Mouse (Mus musculus): ENCODE measurements around the gene Foxf1. TPM values are rescaled to one million over a fixed set of nuclear protein-coding genes. Genes with fewer than 3 reads are reported as not detected.

Foxf1 gene
- polyA plus RNA-seq, 1 experiment from 2014 or later = 1.2 TPM

GRCm38 (mm10) chr8:121118634-121119420 is 34.6 kb downstream of the Foxf1 start:
- no peak for ATAC-seq (ENCODE audit: low read depth)
- H3K27me3 ChIP-seq = peaks cover 100% of the 10 kb centered on the region
- no peaks in the 10 kb centered on the region for H3K36me3 ChIP-seq
- 2% methylated on average over 18 of the region's 18 CpGs for WGBS
- no peak overlapping the region for H3K27ac ChIP-seq (replicated peaks)
- peak overlapping the region; percentile 36 for H3K4me2 ChIP-seq
- peaks cover 18% of the 10 kb centered on the region for H3K4me1 ChIP-seq (replicated peaks)
- H3K9me3 ChIP-seq = no peaks in the 10 kb centered on the region
- peak overlapping the region; percentile 41 for H3K4me3 ChIP-seq
- peak overlapping the region; percentile 56; the same call in 1 of the 2 replicates for H3K9ac ChIP-seq

- H3K9ac ChIP-seq = peak overlapping the region; percentile 56
- peaks cover 100% of the 10 kb centered on the region for H3K27me3 ChIP-seq
- no peaks in the 10 kb centered on the region for H3K36me3 ChIP-seq
- no peak for ATAC-seq (ENCODE audit: low read depth)
- peaks cover 23% of the 10 kb centered on the region for H3K4me1 ChIP-seq (replicated peaks)
- 3% methylated on average over 12 of the region's 12 CpGs for WGBS
- peak overlapping the region; percentile 41 for H3K4me3 ChIP-seq
- H3K27ac ChIP-seq (replicated peaks) = no peak overlapping the region
- H3K9me3 ChIP-seq = no peaks in the 10 kb centered on the region
- peak overlapping the region; percentile 36 for H3K4me2 ChIP-seq
Measured at GRCm38 (mm10) chr8:121119635-121120455, 35.7 kb downstream of the Foxf1 start.

GRCm38 (mm10) chr8:121120456-121121419 is 36.6 kb downstream of the Foxf1 start:
- H3K4me1 ChIP-seq (replicated peaks) = peaks cover 29% of the 10 kb centered on the region
- WGBS = 5% methylated on average over 17 of the region's 17 CpGs
- no peak for ATAC-seq (ENCODE audit: low read depth)
- H3K27me3 ChIP-seq = peaks cover 100% of the 10 kb centered on the region
- no peaks in the 10 kb centered on the region for H3K36me3 ChIP-seq
- peak overlapping the region; percentile 56 for H3K9ac ChIP-seq
- H3K27ac ChIP-seq (replicated peaks) = no peak overlapping the region
- no peaks in the 10 kb centered on the region for H3K9me3 ChIP-seq
- H3K4me2 ChIP-seq = peak overlapping the region; percentile 36
- peak overlapping the region; percentile 41 for H3K4me3 ChIP-seq

GRCm38 (mm10) chr8:121121704-121122103 is 37.5 kb downstream of the Foxf1 start:
- H3K9ac ChIP-seq = no peak overlapping the region
- H3K36me3 ChIP-seq = no peaks in the 10 kb centered on the region
- no peaks in the 10 kb centered on the region for H3K9me3 ChIP-seq
- no peak overlapping the region for H3K4me3 ChIP-seq
- peaks cover 100% of the 10 kb centered on the region for H3K27me3 ChIP-seq
- 4% methylated on average over 8 of the region's 8 CpGs for WGBS
- peak overlapping the region; percentile 36 for H3K4me2 ChIP-seq
- peaks cover 25% of the 10 kb centered on the region for H3K4me1 ChIP-seq (replicated peaks)
- no peak overlapping the region for H3K27ac ChIP-seq (replicated peaks)
- no peak for ATAC-seq (ENCODE audit: low read depth)

- Histone ChIP-seq H3K27ac (replicated peaks) (no peak overlapping the region), H3K9ac (no peak overlapping the region), H3K4me3 (no peak overlapping the region), H3K4me1 (replicated peaks) (peaks cover 18% of the 10 kb centered on the region), H3K27me3 (peaks cover 100% of the 10 kb centered on the region), H3K9me3 (no peaks in the 10 kb centered on the region), H3K4me2 (peak overlapping the region; percentile 36; the same call in 1 of the 2 replicates), H3K36me3 (no peaks in the 10 kb centered on the region)
- WGBS = 9% methylated on average over 7 of the region's 7 CpGs
- no peak for ATAC-seq (ENCODE audit: low read depth)
Measured at GRCm38 (mm10) chr8:121122368-121122767, 38.2 kb downstream of the Foxf1 start.

GRCm38 (mm10) chr8:121123113-121123512 is 38.9 kb downstream of the Foxf1 start:
- no peaks in the 10 kb centered on the region for H3K9me3 ChIP-seq
- no peak for ATAC-seq (ENCODE audit: low read depth)
- peaks cover 19% of the 10 kb centered on the region for H3K4me1 ChIP-seq (replicated peaks)
- H3K9ac ChIP-seq = no peak overlapping the region
- H3K4me3 ChIP-seq = no peak overlapping the region
- 15% methylated on average over 2 of the region's 2 CpGs for WGBS
- H3K36me3 ChIP-seq = no peaks in the 10 kb centered on the region
- H3K27ac ChIP-seq (replicated peaks) = no peak overlapping the region
- H3K27me3 ChIP-seq = peaks cover 100% of the 10 kb centered on the region
- H3K4me2 ChIP-seq = no peak overlapping the region

GRCm38 (mm10) chr8:121124547-121125239 is 40.5 kb downstream of the Foxf1 start:
- no peak overlapping the region for H3K9ac ChIP-seq
- ATAC-seq (ENCODE audit: low read depth) = 0 out of 2 replicates have a peak, but pooled peaks have one; percentile 22
- H3K9me3 ChIP-seq = no peaks in the 10 kb centered on the region
- WGBS = 1% methylated on average over 17 of the region's 17 CpGs
- H3K27me3 ChIP-seq = peaks cover 100% of the 10 kb centered on the region
- H3K4me2 ChIP-seq = peak overlapping the region; percentile 48
- H3K4me1 ChIP-seq (replicated peaks) = peaks cover 30% of the 10 kb centered on the region
- no peaks in the 10 kb centered on the region for H3K36me3 ChIP-seq
- H3K27ac ChIP-seq (replicated peaks) = 0 out of 2 replicates have a peak overlapping the region, but pooled peaks have one; percentile 23
- no peak overlapping the region for H3K4me3 ChIP-seq

GRCm38 (mm10) chr8:121125311-121125876 is 41.2 kb downstream of the Foxf1 start:
- under 1% methylated on average over 36 of the region's 36 CpGs for WGBS
- Histone ChIP-seq H3K9ac (no peak overlapping the region), H3K4me2 (peak overlapping the region; percentile 48), H3K27me3 (peaks cover 100% of the 10 kb centered on the region), H3K9me3 (no peaks in the 10 kb centered on the region), H3K36me3 (no peaks in the 10 kb centered on the region), H3K4me1 (replicated peaks) (peaks cover 30% of the 10 kb centered on the region), H3K27ac (replicated peaks) (peak overlapping the region; percentile 23; the same call in 1 of the 2 replicates), H3K4me3 (peak overlapping the region; percentile 22)
- 0 out of 2 replicates have a peak, but pooled peaks have one; percentile 68 for ATAC-seq (ENCODE audit: low read depth)

GRCm38 (mm10) chr8:121126191-121126590 is 42.0 kb downstream of the Foxf1 start:
- ATAC-seq (ENCODE audit: low read depth) = no peak
- WGBS = 4% methylated on average over 6 of the region's 6 CpGs
- no peak overlapping the region; the same call in 1 of the 2 replicates for H3K4me3 ChIP-seq
- H3K27ac ChIP-seq (replicated peaks) = no peak overlapping the region
- H3K9me3 ChIP-seq = no peaks in the 10 kb centered on the region
- H3K4me1 ChIP-seq (replicated peaks) = peaks cover 30% of the 10 kb centered on the region
- peaks cover 100% of the 10 kb centered on the region for H3K27me3 ChIP-seq
- peak overlapping the region; percentile 48 for H3K4me2 ChIP-seq
- H3K36me3 ChIP-seq = no peaks in the 10 kb centered on the region
- no peak overlapping the region for H3K9ac ChIP-seq

GRCm38 (mm10) chr8:121126694-121127093 is 42.5 kb downstream of the Foxf1 start:
- peaks cover 99% of the 10 kb centered on the region for H3K27me3 ChIP-seq
- 5% methylated on average over 6 of the region's 6 CpGs for WGBS
- peaks cover 30% of the 10 kb centered on the region for H3K4me1 ChIP-seq (replicated peaks)
- no peaks in the 10 kb centered on the region for H3K36me3 ChIP-seq
- H3K4me2 ChIP-seq = no peak overlapping the region
- no peaks in the 10 kb centered on the region for H3K9me3 ChIP-seq
- no peak overlapping the region for H3K4me3 ChIP-seq
- no peak overlapping the region for H3K9ac ChIP-seq
- no peak for ATAC-seq (ENCODE audit: low read depth)
- H3K27ac ChIP-seq (replicated peaks) = no peak overlapping the region
